Mouse (Mus musculus): ENCODE measurements around the gene B3gnt9. TPM values are rescaled to one million over a fixed set of nuclear protein-coding genes. Genes with fewer than 3 reads are reported as not detected.

B3gnt9 gene
- total and polyA plus RNA-seq, 3 experiments: 2.7 to 4.7 TPM; not detected in 1

DNA sequence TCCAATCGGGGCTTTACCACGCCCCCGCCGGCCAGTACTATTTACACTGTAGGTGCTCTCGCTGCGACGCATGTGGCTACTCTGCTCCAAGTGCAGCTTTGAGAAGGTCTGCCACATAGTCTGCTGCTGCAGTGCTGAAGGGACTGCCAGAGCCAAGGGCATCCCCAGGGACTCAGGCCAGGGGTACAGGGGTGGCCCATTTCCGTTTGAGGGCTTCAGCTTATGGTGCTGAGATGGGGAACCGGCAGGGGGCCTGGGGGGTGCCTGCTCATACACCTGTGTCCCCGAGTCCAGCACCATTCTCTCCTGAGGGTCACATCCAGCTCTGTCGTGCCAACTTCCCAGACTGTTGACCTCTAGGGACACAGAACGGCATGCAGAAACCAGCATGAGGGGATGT, 30.6 kb upstream of the B3gnt9 start:
- peaks cover 0 to 20% of the 10 kb centered on the region in 2 experiments; a peak in 2 of 4 replicates for H3K36me3 ChIP-seq (ENCODE audit: control insufficient read depth in 1 of 2, insufficient read depth in 2 of 2, low read length in 2 of 2)
- no peak overlapping the region for H3K4me3 ChIP-seq (ENCODE audit: control insufficient read depth in 1 of 2, insufficient read depth in 1 of 2, low read depth in 2 of 2, low read length in 2 of 2)
- peaks cover 8 to 32% of the 10 kb centered on the region in 2 experiments for H3K4me1 ChIP-seq (ENCODE audit: control insufficient read depth in 1 of 2, insufficient read depth in 2 of 2, low read length in 2 of 2)
- H3K79me2 ChIP-seq (ENCODE audit: control insufficient read depth, insufficient read depth, low read length, poor library complexity): peaks cover 3% of the 10 kb centered on the region
- H3K9ac ChIP-seq (ENCODE audit: control insufficient read depth, low read depth, low read length, poor library complexity, severe bottlenecking): no peak overlapping the region
- H3K9me3 ChIP-seq (replicated peaks; ENCODE audit: insufficient read depth, low read length): no peaks in the 10 kb centered on the region
- no peak for DNase-seq (ENCODE audit: low read depth, low spot score)
- H3K27ac ChIP-seq (ENCODE audit: control insufficient read depth, low read depth, low read length): no peak overlapping the region
- no peaks in the 10 kb centered on the region for H3K27me3 ChIP-seq (ENCODE audit: control insufficient read depth in 1 of 2, insufficient read depth in 2 of 2, low read length in 2 of 2)
- TF ChIP-seq ZC3H11A (IDR thresholded peaks at IDR 0.05; ENCODE audit: low read depth, low read length): no peak
- TF ChIP-seq KAT2A (conservative IDR thresholded peaks at IDR 0.05; ENCODE audit: low read depth, low read length): no peak
- no peak for TF ChIP-seq GABPA (IDR thresholded peaks at IDR 0.05; ENCODE audit: low read depth, low read length)
- no peak for TF ChIP-seq ZKSCAN1 (IDR thresholded peaks at IDR 0.05; ENCODE audit: low read depth, low read length)
- TF ChIP-seq NELFE (IDR thresholded peaks at IDR 0.05; ENCODE audit: low read depth, low read length): no peak
- TF ChIP-seq EP300 (IDR thresholded peaks at IDR 0.05; ENCODE audit: low read depth in 1 of 2, low read length in 2 of 2): no peak

GRCm38 (mm10) chr8:105283074-105283473, 28.1 kb upstream of the B3gnt9 start:
- peak; percentile 41 for DNase-seq (ENCODE audit: low read depth, low spot score)

GRCm38 (mm10) chr8:105282239-105282638, 27.3 kb upstream of the B3gnt9 start:
- Histone ChIP-seq H3K27me3 (ENCODE audit: control insufficient read depth in 1 of 2, insufficient read depth in 2 of 2, low read length in 2 of 2) (no peaks in the 10 kb centered on the region), H3K9me3 (replicated peaks; ENCODE audit: insufficient read depth, low read length) (no peaks in the 10 kb centered on the region), H3K79me2 (ENCODE audit: control insufficient read depth, insufficient read depth, low read length, poor library complexity) (peaks cover 3% of the 10 kb centered on the region)

More at GRCm38 (mm10) chr8:105283074-105283473, 28.1 kb upstream of the B3gnt9 start:
- H3K9me3 ChIP-seq (replicated peaks; ENCODE audit: insufficient read depth, low read length): no peaks in the 10 kb centered on the region
- TF ChIP-seq TAL1 (IDR thresholded peaks at IDR 0.05; ENCODE audit: low read length): no peak
- TF ChIP-seq KAT2A (conservative IDR thresholded peaks at IDR 0.05; ENCODE audit: low read depth, low read length): no peak
- no peak for TF ChIP-seq CHD1 (IDR thresholded peaks at IDR 0.05; ENCODE audit: low read depth, low read length)
- TF ChIP-seq ZNF384 (IDR thresholded peaks at IDR 0.05; ENCODE audit: low read depth, low read length): no peak
- peak; percentile 63 for TF ChIP-seq SMC3 (IDR thresholded peaks at IDR 0.05; ENCODE audit: low read depth, low read length)
- TF ChIP-seq NRF1 (IDR thresholded peaks at IDR 0.05; ENCODE audit: insufficient read depth, low read depth, low read length, poor library complexity, severe bottlenecking): no peak
- TF ChIP-seq RAD21 (IDR thresholded peaks at IDR 0.05; ENCODE audit: low read depth, low read length): peak; percentile 48
- no peak for TF ChIP-seq BHLHE40 (IDR thresholded peaks at IDR 0.05; ENCODE audit: borderline replicate concordance, low read depth, low read length)
- peak; percentile 24 to 69 (median 63); a peak in 5 of 6 replicates for TF ChIP-seq CTCF (IDR thresholded peaks at IDR 0.05 in 2 of 3, conservative IDR thresholded peaks at IDR 0.05 in 1 of 3; ENCODE audit: control insufficient read depth in 1 of 3, insufficient read depth in 1 of 3, low read depth in 2 of 3, low read length in 3 of 3, poor library complexity in 1 of 3, severe bottlenecking in 1 of 3)
- no peak for TF ChIP-seq MYB (IDR thresholded peaks at IDR 0.05; ENCODE audit: low read depth, low read length)
- TF ChIP-seq CHD2 (IDR thresholded peaks at IDR 0.05; ENCODE audit: low read length): no peak
- peaks cover 3% of the 10 kb centered on the region for H3K79me2 ChIP-seq (ENCODE audit: control insufficient read depth, insufficient read depth, low read length, poor library complexity)
- peaks cover 12 to 40% of the 10 kb centered on the region in 2 experiments for H3K4me1 ChIP-seq (ENCODE audit: control insufficient read depth in 1 of 2, insufficient read depth in 2 of 2, low read length in 2 of 2)
- H3K27me3 ChIP-seq (ENCODE audit: control insufficient read depth in 1 of 2, insufficient read depth in 2 of 2, low read length in 2 of 2): no peaks in the 10 kb centered on the region
- H3K27ac ChIP-seq (ENCODE audit: control insufficient read depth, low read depth, low read length): peak overlapping the region; percentile 68
- H3K9ac ChIP-seq (ENCODE audit: control insufficient read depth, low read depth, low read length, poor library complexity, severe bottlenecking): no peak overlapping the region
- peaks cover 0 to 26% of the 10 kb centered on the region in 2 experiments; a peak in 2 of 4 replicates for H3K36me3 ChIP-seq (ENCODE audit: control insufficient read depth in 1 of 2, insufficient read depth in 2 of 2, low read length in 2 of 2)
- H3K4me3 ChIP-seq (ENCODE audit: control insufficient read depth in 1 of 2, insufficient read depth in 1 of 2, low read depth in 2 of 2, low read length in 2 of 2): no peak overlapping the region

More at GRCm38 (mm10) chr8:105282239-105282638, 27.3 kb upstream of the B3gnt9 start:
- no peak for TF ChIP-seq ZMIZ1 (IDR thresholded peaks at IDR 0.05; ENCODE audit: low read depth, low read length)
- TF ChIP-seq GATA1 (IDR thresholded peaks at IDR 0.05; ENCODE audit: low read depth, low read length): peak; percentile 85
- TF ChIP-seq MYB (IDR thresholded peaks at IDR 0.05; ENCODE audit: low read depth, low read length): peak; percentile 13; the same call in 1 of the 2 replicates
- no peak for TF ChIP-seq MEF2A (IDR thresholded peaks at IDR 0.05; ENCODE audit: extremely low read depth, insufficient replicate concordance, low read depth, low read length, poor library complexity, severe bottlenecking)
- peak; percentile 78 to 87 for TF ChIP-seq EP300 (IDR thresholded peaks at IDR 0.05; ENCODE audit: low read depth in 1 of 2, low read length in 2 of 2)
- TF ChIP-seq RCOR1 (IDR thresholded peaks at IDR 0.05; ENCODE audit: low read depth, low read length): peak; percentile 29; the same call in 1 of the 2 replicates
- peak; percentile 70 for TF ChIP-seq ETS1 (IDR thresholded peaks at IDR 0.05; ENCODE audit: low read depth, low read length)
- peak; percentile 75 for TF ChIP-seq TCF12 (IDR thresholded peaks at IDR 0.05; ENCODE audit: low read depth, low read length)
- TF ChIP-seq ZNF384 (IDR thresholded peaks at IDR 0.05; ENCODE audit: low read depth, low read length): no peak
- Histone ChIP-seq H3K36me3 (ENCODE audit: control insufficient read depth in 1 of 2, insufficient read depth in 2 of 2, low read length in 2 of 2) (peaks cover 0 to 27% of the 10 kb centered on the region in 2 experiments; a peak in 2 of 4 replicates), H3K9ac (ENCODE audit: control insufficient read depth, low read depth, low read length, poor library complexity, severe bottlenecking) (no peak overlapping the region), H3K27ac (ENCODE audit: control insufficient read depth, low read depth, low read length) (peak overlapping the region; percentile 68), H3K4me1 (ENCODE audit: control insufficient read depth in 1 of 2, insufficient read depth in 2 of 2, low read length in 2 of 2) (peaks cover 12 to 40% of the 10 kb centered on the region in 2 experiments), H3K4me3 (ENCODE audit: control insufficient read depth in 1 of 2, insufficient read depth in 1 of 2, low read depth in 2 of 2, low read length in 2 of 2) (no peak overlapping the region)
- DNase-seq (ENCODE audit: low read depth, low spot score): peak; percentile 51

All from MEL (cell line).